Mouse (Mus musculus): ENCODE measurements around the gene Snx9. TPM values are rescaled to one million over a fixed set of nuclear protein-coding genes. Genes with fewer than 3 reads are reported as not detected.

Gene Snx9
- total RNA-seq, 2 experiments from 2014 or later: 24.6 to 28.9 TPM

- DNase-seq (ENCODE audit: low spot score): no peak
Measured at GRCm38 (mm10) chr17:5874565-5874964, 33.4 kb downstream of the Snx9 start.

- DNase-seq (ENCODE audit: low spot score): no peak
Measured at GRCm38 (mm10) chr17:5877611-5878157, 36.6 kb downstream of the Snx9 start.

- no peak for DNase-seq (ENCODE audit: low spot score)
Measured at GRCm38 (mm10) chr17:5878878-5879277, 37.7 kb downstream of the Snx9 start.

GRCm38 (mm10) chr17:5885474-5885873 is 44.3 kb downstream of the Snx9 start:
- peak; percentile 40 for DNase-seq (ENCODE audit: low spot score)

- DNase-seq (ENCODE audit: low spot score): no peak
Measured at GRCm38 (mm10) chr17:5886181-5886810, 45.2 kb downstream of the Snx9 start.

GRCm38 (mm10) chr17:5886943-5887800 is 46.0 kb downstream of the Snx9 start:
- no peak for DNase-seq (ENCODE audit: low spot score)

GRCm38 (mm10) chr17:5890429-5890828 is 49.3 kb downstream of the Snx9 start:
- DNase-seq (ENCODE audit: low spot score): peak; percentile 86

GRCm38 (mm10) chr17:5891933-5892683 is 51.0 kb downstream of the Snx9 start:
- no peak for DNase-seq (ENCODE audit: low spot score)

- DNase-seq (ENCODE audit: low spot score): no peak
Measured at GRCm38 (mm10) chr17:5893092-5893491, 52.0 kb downstream of the Snx9 start.

- no peak for DNase-seq (ENCODE audit: low spot score)
Measured at GRCm38 (mm10) chr17:5893574-5894148, 52.5 kb downstream of the Snx9 start.

GRCm38 (mm10) chr17:5896066-5896465 is 54.9 kb downstream of the Snx9 start:
- DNase-seq (ENCODE audit: low spot score): no peak

- no peak for DNase-seq (ENCODE audit: low spot score)
Measured at GRCm38 (mm10) chr17:5896607-5897006, 55.5 kb downstream of the Snx9 start.

GRCm38 (mm10) chr17:5897326-5898200 is 56.4 kb downstream of the Snx9 start:
- DNase-seq (ENCODE audit: low spot score): no peak

- no peak for DNase-seq (ENCODE audit: low spot score)
Measured at GRCm38 (mm10) chr17:5899251-5899650, 58.1 kb downstream of the Snx9 start.

GRCm38 (mm10) chr17:5901381-5901780 is 60.3 kb downstream of the Snx9 start:
- DNase-seq (ENCODE audit: low spot score): no peak

- DNase-seq (ENCODE audit: low spot score): no peak
Measured at GRCm38 (mm10) chr17:5903630-5904301, 62.6 kb downstream of the Snx9 start.

- DNase-seq (ENCODE audit: low spot score): no peak
Measured at GRCm38 (mm10) chr17:5909681-5910080, 68.6 kb downstream of the Snx9 start.

GRCm38 (mm10) chr17:5911591-5911990 is 70.5 kb downstream of the Snx9 start:
- DNase-seq (ENCODE audit: low spot score): no peak

- DNase-seq (ENCODE audit: low spot score): no peak
Measured at GRCm38 (mm10) chr17:5912797-5913196, 71.7 kb downstream of the Snx9 start.

- peak; percentile 74 for DNase-seq (ENCODE audit: low spot score)
Measured at GRCm38 (mm10) chr17:5914217-5914616, 73.1 kb downstream of the Snx9 start.

Measured in gastrocnemius, adult 18-20 months (tissue).